Mouse (Mus musculus): ENCODE measurements around the gene Tmem174. TPM values are rescaled to one million over a fixed set of nuclear protein-coding genes. Genes with fewer than 3 reads are reported as not detected.
A peak's percentile ranks its signal among the peaks of the same experiment; 100 is the strongest.

The Tmem174 gene
- polyA plus RNA-seq (2016; fragmentation: Nextera tagmentation; extraction: Ambion mirVana): not detected in 2 replicates

DNA sequence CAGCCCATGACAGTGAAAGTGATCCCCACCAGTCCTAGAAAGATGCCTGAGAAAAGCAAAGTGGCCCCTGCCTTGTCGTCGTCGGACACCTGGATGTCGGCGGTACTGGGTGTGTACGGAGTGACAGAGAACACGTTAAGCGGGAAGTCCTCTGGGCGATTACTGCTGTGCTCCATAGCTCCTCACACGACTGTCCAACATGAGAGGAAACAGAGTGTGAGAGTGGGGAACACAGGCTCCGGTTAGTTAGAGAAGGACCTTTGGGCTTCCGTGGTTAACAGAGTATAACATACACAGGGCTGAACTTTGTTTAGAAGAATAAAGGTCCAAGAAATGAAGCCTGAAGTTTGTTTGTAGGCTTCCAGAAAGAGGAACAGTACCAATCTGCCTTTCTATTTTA is at the start of gene Tmem174:
TSS of gene Tmem174 (minus strand) at position 266 of the 400 bp plus-strand sequence.
- Histone ChIP-seq H3K27ac (no peak within 1 kb of the TSS), H3K4me1 (replicated peaks) (peaks cover 5% of the 10 kb centered on the region; the same call in 1 of the 2 replicates), H3K36me3 (no peaks in the 10 kb centered on the region), H3K4me3 (replicated peaks) (no peak within 1 kb of the TSS), H3K4me2 (no peak within 1 kb of the TSS; the same call in 1 of the 2 replicates), H3K9me3 (no peaks in the 10 kb centered on the region), H3K27me3 (peaks cover 23% of the 10 kb centered on the region), H3K9ac (replicated peaks) (no peak within 1 kb of the TSS)
- 87% methylated on average over 12 of the region's 12 CpGs for WGBS
- ATAC-seq (ENCODE audit: insufficient number of reproducible peaks, insufficient read depth, low FRiP score, low TSS enrichment, low read depth): no peak

DNA sequence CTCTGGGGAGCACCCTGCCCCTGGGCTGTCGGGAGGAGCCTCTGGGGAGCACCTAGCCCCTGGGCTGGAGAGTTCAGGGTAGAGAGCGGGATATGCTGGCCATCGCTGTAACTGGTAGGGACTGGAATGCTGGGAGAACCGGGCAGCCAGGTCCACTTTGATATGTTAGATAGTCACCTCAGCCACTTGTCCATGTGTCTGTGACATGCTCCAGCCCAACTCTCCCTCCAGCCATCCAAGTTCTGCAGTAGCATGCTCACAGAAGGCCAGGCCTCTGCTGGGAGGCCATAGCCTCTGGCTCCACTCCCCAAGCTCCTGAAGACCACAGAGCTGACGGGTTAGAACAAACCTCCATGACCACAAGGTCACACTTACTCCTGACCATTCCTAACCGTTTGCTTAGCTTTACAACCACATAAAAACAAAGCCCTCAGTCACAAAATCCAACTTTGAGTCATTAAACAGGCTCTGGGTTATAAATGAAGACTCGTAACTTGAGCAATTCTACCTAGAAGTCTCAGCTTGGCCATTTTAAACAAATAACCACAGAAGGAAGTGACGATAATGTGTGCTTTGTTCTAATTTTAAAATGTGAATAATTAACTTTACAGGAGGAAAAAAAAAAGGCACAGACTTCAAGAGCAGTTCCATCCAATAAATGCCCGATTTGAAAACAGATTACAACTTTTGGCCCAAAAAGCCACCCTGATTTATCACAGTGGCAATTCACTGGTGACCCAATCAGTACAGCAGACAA is 47.1 kb upstream of the Tmem174 start:
- Histone ChIP-seq H3K9me3 (no peaks in the 10 kb centered on the region; the same call in 1 of the 2 replicates), H3K4me2 (no peak overlapping the region), H3K4me1 (replicated peaks) (peaks cover 26% of the 10 kb centered on the region), H3K36me3 (no peaks in the 10 kb centered on the region), H3K27ac (peak overlapping the region; percentile 66), H3K4me3 (replicated peaks) (no peak overlapping the region), H3K27me3 (peaks cover 13% of the 10 kb centered on the region; the same call in 1 of the 2 replicates), H3K9ac (replicated peaks) (no peak overlapping the region)
- ATAC-seq (ENCODE audit: insufficient number of reproducible peaks, insufficient read depth, low FRiP score, low TSS enrichment, low read depth): 0 out of 2 replicates have a peak, but pooled peaks have one; percentile 21
- 43% methylated on average over 9 of the region's 9 CpGs for WGBS

DNA sequence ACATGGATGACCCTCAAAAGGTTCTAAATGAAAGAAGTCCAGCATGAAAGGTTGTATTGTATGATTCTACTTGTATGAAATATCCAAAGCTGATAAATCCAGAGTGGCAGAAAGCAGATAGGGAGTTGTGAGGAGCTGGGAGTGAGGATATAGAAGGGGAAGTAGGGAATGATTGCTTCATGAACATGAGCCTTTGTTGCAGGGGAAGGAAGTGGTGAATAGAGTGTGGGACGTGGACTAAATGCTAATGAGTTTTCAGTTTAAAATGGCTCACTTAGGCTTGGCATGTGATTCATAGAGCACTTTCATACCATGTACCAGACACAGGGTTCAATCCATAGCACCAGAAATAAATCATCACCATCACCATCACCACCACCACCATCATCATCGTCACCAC is 46.2 kb upstream of the Tmem174 start:
- Histone ChIP-seq H3K27me3 (peaks cover 13% of the 10 kb centered on the region; the same call in 1 of the 2 replicates), H3K9me3 (no peaks in the 10 kb centered on the region; the same call in 1 of the 2 replicates), H3K9ac (replicated peaks) (no peak overlapping the region), H3K4me3 (replicated peaks) (no peak overlapping the region), H3K27ac (no peak overlapping the region), H3K4me2 (no peak overlapping the region), H3K36me3 (no peaks in the 10 kb centered on the region), H3K4me1 (replicated peaks) (peaks cover 26% of the 10 kb centered on the region)
- 95% methylated on average over 2 of the region's 2 CpGs for WGBS
- no peak for ATAC-seq (ENCODE audit: insufficient number of reproducible peaks, insufficient read depth, low FRiP score, low TSS enrichment, low read depth)

DNA sequence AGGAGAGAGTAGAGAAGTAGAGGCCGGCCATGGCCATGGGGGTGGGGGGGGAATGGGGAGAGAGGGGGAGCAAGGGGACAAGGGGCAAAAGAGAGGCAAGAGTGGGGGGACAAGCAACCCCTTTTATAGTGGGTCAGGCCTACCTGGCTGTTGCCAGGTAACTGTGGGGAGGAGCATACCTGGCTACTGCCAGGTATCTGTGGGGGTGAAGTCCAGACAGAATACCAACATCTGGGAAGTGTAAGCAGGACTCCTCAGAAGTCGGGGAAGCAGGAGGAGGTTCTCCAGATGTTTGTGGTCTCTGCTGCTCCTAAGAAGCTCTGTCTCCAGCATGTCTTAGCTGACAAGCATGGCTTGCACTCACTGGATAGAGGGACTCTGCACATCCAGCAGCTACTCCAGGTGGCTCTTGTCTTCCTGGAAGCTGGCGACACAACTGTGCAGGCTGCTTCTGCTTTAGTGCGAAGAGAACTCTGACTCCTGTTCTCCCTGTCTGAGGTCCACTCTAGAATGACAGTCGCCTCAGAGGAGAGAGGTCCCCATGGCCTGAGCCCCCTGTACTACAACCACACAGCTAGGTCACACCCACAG is 43.4 kb upstream of the Tmem174 start:
- Histone ChIP-seq H3K27ac (no peak overlapping the region), H3K9me3 (no peaks in the 10 kb centered on the region; the same call in 1 of the 2 replicates), H3K27me3 (peaks cover 3% of the 10 kb centered on the region; the same call in 1 of the 2 replicates), H3K4me2 (no peak overlapping the region), H3K4me3 (replicated peaks) (no peak overlapping the region), H3K9ac (replicated peaks) (no peak overlapping the region), H3K36me3 (no peaks in the 10 kb centered on the region), H3K4me1 (replicated peaks) (peaks cover 19% of the 10 kb centered on the region)
- no peak for ATAC-seq (ENCODE audit: insufficient number of reproducible peaks, insufficient read depth, low FRiP score, low TSS enrichment, low read depth)
- WGBS: 87% methylated on average over 5 of the region's 5 CpGs

DNA sequence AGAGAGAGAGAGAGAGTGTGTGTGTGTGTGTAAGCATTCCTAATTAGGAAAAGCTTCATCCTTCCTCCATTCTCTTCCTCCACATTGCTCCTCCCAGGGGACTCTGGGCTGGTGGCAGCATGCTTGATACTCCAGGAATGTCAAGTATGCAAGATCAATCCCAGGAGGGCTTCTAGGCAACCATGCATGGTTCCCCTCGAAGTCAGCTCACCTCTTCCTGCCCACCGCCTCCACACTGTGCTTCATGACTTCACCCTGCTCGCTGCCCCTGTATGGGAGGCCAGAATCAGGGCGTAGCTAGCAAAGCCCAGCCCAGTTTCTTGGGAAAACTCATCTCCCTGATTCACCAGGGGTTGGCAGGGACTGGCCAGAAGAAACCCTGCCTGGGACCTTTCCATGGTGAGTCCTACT is 42.4 kb upstream of the Tmem174 start:
- Histone ChIP-seq H3K4me3 (replicated peaks) (no peak overlapping the region), H3K27ac (no peak overlapping the region), H3K36me3 (no peaks in the 10 kb centered on the region), H3K4me2 (no peak overlapping the region), H3K9me3 (no peaks in the 10 kb centered on the region; the same call in 1 of the 2 replicates), H3K4me1 (replicated peaks) (peaks cover 15% of the 10 kb centered on the region), H3K9ac (replicated peaks) (no peak overlapping the region), H3K27me3 (peaks cover 3% of the 10 kb centered on the region; the same call in 1 of the 2 replicates)
- peak; percentile 47; the same call in 1 of the 2 replicates for ATAC-seq (ENCODE audit: insufficient number of reproducible peaks, insufficient read depth, low FRiP score, low TSS enrichment, low read depth)
- 47% methylated on average over 4 of the region's 4 CpGs for WGBS

DNA sequence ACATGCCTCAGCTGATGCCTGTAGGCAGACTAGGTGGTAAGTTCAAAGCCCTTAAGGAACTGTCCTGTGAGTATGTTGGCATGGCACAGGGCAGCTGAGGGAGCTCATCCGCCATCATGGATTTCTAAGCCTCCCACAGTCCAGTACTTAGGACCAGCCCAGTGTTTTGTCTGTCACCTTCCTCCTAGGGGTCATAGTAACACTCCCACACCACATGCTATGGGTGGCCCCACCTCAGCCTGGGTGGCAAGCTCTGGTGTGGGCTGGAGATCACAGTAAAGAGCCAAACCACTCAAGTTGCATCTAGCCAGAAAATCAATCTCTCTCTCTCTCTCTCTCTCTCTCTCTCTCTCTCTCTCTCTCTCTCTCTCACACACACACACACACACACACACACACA is 42.0 kb upstream of the Tmem174 start:
- ATAC-seq (ENCODE audit: insufficient number of reproducible peaks, insufficient read depth, low FRiP score, low TSS enrichment, low read depth): no peak
- Histone ChIP-seq H3K4me1 (replicated peaks) (peaks cover 11% of the 10 kb centered on the region), H3K9ac (replicated peaks) (no peak overlapping the region), H3K9me3 (no peaks in the 10 kb centered on the region; the same call in 1 of the 2 replicates), H3K27ac (no peak overlapping the region), H3K4me3 (replicated peaks) (no peak overlapping the region), H3K36me3 (no peaks in the 10 kb centered on the region), H3K27me3 (peaks cover 3% of the 10 kb centered on the region; the same call in 1 of the 2 replicates), H3K4me2 (no peak overlapping the region)
- 94% methylated on average over 1 of the region's 1 CpGs for WGBS

DNA sequence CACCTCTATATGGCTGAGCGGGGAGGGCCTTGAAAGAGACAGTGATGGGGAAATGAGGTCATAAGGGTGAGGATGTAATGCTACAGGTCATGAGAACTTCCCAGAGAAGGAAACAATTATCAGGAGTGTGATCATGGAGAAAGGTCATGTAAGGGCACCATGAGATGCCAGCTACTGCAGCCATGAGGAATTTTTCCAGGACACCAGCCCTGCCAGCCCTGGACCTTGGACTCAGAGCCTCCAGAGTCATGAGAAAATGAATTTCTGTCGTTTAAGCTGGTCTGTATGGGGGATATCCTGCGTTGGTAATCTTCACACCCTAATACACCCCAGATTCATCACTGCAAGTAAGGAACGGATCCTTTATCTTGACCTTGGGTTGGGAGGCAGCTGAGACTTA is 36.7 kb upstream of the Tmem174 start:
- Histone ChIP-seq H3K9ac (replicated peaks) (no peak overlapping the region), H3K36me3 (no peaks in the 10 kb centered on the region), H3K27me3 (0 out of 2 replicates have a peak, but pooled peaks cover 3% of the 10 kb centered on the region), H3K9me3 (no peaks in the 10 kb centered on the region), H3K4me2 (no peak overlapping the region), H3K27ac (no peak overlapping the region), H3K4me1 (replicated peaks) (no peaks in the 10 kb centered on the region), H3K4me3 (replicated peaks) (no peak overlapping the region)
- no peak for ATAC-seq (ENCODE audit: insufficient number of reproducible peaks, insufficient read depth, low FRiP score, low TSS enrichment, low read depth)
- WGBS: 76% methylated on average over 4 of the region's 4 CpGs

DNA sequence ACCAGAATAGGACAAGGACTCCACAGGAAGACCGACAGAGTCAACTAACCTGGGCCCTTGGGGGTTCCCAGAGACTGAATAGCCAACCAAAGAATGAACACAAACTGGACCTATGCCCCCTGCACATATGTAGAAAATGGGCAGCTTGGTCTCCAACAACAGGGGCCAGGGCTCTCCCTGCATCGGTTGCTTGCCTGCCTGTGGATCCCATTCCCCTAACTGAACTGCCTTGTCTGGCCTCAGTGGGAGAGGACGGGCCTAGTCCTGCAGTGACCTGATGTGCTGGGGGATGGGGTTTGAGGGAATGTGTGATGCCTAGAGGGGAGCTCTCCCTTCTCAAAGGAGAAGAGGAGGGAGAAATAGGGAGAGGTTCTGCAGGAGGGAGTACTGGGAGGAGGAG is 32.1 kb upstream of the Tmem174 start:
- Histone ChIP-seq H3K9me3 (no peaks in the 10 kb centered on the region), H3K4me1 (replicated peaks) (0 out of 2 replicates have a peak, but pooled peaks cover 4% of the 10 kb centered on the region), H3K4me3 (replicated peaks) (no peak overlapping the region), H3K36me3 (no peaks in the 10 kb centered on the region), H3K9ac (replicated peaks) (no peak overlapping the region), H3K27me3 (0 out of 2 replicates have a peak, but pooled peaks cover 3% of the 10 kb centered on the region), H3K4me2 (no peak overlapping the region), H3K27ac (no peak overlapping the region)
- WGBS: 66% methylated on average over 3 of the region's 3 CpGs
- no peak for ATAC-seq (ENCODE audit: insufficient number of reproducible peaks, insufficient read depth, low FRiP score, low TSS enrichment, low read depth)

DNA sequence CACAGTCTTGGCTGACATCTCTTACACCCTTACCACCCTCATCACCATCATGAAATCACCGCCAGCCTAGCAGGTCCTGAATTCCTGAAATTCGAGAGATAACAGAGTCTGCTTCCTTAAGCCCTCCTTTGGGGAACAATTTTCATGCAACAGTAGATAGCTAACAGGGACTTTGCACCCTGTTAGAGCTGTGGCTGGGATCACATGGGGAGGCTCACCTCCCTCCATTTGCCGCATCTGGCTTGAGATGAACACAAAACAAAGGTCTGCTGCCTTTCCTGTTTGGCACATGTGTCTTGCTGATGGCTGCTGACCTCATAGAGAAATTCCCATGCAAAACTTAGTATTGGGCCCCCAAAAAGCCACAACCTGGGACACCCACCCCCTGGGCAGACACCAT is 30.1 kb upstream of the Tmem174 start:
- 66% methylated on average over 3 of the region's 3 CpGs for WGBS

DNA sequence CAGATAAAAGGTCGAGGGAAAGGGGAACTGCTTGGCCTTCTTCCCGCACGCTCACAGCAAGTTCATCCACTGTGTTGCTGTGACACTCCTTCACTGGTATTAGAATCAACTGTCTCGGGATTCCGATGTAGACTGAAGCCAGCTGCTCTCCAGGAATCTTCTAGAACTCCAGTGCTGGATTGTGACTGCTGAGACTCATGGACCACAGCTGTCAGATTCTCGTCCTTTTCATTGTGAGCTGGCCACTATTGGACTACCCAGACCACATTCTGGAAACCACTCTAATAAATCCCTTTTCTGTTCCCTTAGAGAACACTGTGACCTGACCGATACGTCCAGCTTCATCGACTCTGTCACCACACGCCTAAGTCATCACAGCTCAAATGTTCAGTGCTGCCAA is 28.0 kb upstream of the Tmem174 start:
- H3K4me3 ChIP-seq (replicated peaks): no peak overlapping the region
- no peak overlapping the region for H3K4me2 ChIP-seq
- no peak overlapping the region for H3K27ac ChIP-seq
- no peak for ATAC-seq (ENCODE audit: insufficient number of reproducible peaks, insufficient read depth, low FRiP score, low TSS enrichment, low read depth)
- H3K9me3 ChIP-seq: 0 out of 2 replicates have a peak, but pooled peaks cover 6% of the 10 kb centered on the region
- 0 out of 2 replicates have a peak, but pooled peaks cover 4% of the 10 kb centered on the region for H3K4me1 ChIP-seq (replicated peaks)
- WGBS: 87% methylated on average over 10 of the region's 10 CpGs
- 0 out of 2 replicates have a peak, but pooled peaks cover 1% of the 10 kb centered on the region for H3K27me3 ChIP-seq
- H3K9ac ChIP-seq (replicated peaks): no peak overlapping the region
- no peaks in the 10 kb centered on the region for H3K36me3 ChIP-seq

More for the DNA sequence above, 30.1 kb upstream of the Tmem174 start:
- no peak for ATAC-seq (ENCODE audit: insufficient number of reproducible peaks, insufficient read depth, low FRiP score, low TSS enrichment, low read depth)
- Histone ChIP-seq H3K27ac (no peak overlapping the region), H3K9ac (replicated peaks) (no peak overlapping the region), H3K4me3 (replicated peaks) (no peak overlapping the region), H3K9me3 (0 out of 2 replicates have a peak, but pooled peaks cover 3% of the 10 kb centered on the region), H3K4me1 (replicated peaks) (0 out of 2 replicates have a peak, but pooled peaks cover 4% of the 10 kb centered on the region), H3K27me3 (0 out of 2 replicates have a peak, but pooled peaks cover 3% of the 10 kb centered on the region), H3K36me3 (no peaks in the 10 kb centered on the region), H3K4me2 (no peak overlapping the region)

DNA sequence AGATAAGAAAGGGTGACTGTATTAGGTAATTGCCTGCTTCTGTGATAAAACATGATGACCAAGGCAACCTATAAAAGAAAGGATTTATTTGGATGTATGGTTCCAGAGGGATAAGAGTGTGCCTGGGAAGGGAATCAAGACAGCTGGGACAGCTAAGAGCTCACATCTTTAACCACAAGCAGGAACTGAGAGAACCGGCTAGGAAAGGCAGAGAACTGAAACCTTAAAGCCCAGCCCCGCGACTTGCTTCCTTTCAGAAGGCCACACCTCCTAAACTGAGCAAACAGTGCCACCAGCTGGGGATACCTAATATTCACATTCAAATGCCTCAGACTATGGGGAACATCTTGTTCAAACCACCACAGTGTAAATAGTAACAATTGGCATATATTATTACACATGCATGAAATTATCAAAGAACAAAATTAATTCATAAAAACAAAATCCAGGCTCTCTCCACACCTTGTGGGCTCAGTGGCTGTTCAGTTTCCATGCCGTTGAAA is 25.0 kb upstream of the Tmem174 start:
- no peaks in the 10 kb centered on the region for H3K36me3 ChIP-seq
- no peak overlapping the region for H3K4me3 ChIP-seq (replicated peaks)
- H3K9me3 ChIP-seq: 0 out of 2 replicates have a peak, but pooled peaks cover 6% of the 10 kb centered on the region
- H3K9ac ChIP-seq (replicated peaks): no peak overlapping the region
- H3K27ac ChIP-seq: no peak overlapping the region
- WGBS: 90% methylated on average over 4 of the region's 4 CpGs
- no peak overlapping the region for H3K4me2 ChIP-seq
- ATAC-seq (ENCODE audit: insufficient number of reproducible peaks, insufficient read depth, low FRiP score, low TSS enrichment, low read depth): no peak
- H3K4me1 ChIP-seq (replicated peaks): no peaks in the 10 kb centered on the region
- H3K27me3 ChIP-seq: no peaks in the 10 kb centered on the region
